Mouse (Mus musculus): ENCODE results near the gene Cc2d2b. TPM values are rescaled to one million over a fixed set of nuclear protein-coding genes. Genes with fewer than 3 reads are reported as not detected.

Cc2d2b gene
- not detected for total RNA-seq (2021)
- long read RNA-seq, experiment 1 = 0 reads
- long read RNA-seq, experiment 2 = 0 reads

- DNase-seq = no peak
These were observed at the start of gene Cc2d2b for GRCm38 (mm10) chr19:40748559-40748958. Gene Cc2d2b (plus strand): TSS chr19:40748753.

DNA sequence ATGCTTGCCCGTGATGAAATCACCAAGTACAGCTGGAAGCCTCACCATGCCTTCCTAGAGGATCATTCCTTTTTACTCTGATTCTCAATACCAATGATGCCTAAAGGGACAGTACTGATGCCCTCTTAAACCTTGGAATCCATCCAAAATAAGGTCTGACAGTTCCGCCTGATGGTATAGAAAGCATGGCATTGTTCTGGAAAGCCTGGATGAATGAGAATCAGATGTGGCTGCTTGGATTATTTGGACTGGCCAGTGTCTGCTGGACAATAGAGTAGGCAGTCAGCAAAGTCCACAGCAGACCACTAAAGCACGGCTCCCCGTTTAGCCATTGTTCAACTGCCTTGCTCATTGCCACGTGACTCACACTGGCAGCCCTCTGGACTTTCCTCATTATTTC is 48.7 kb upstream of the Cc2d2b start:
- DNase-seq = no peak

GRCm38 (mm10) chr19:40702406-40702805 is 46.1 kb upstream of the Cc2d2b start:
- peak; percentile 33 to 37 for DNase-seq

- DNase-seq = no peak
These were observed 35.5 kb upstream of the Cc2d2b start for GRCm38 (mm10) chr19:40712889-40713628.

DNA sequence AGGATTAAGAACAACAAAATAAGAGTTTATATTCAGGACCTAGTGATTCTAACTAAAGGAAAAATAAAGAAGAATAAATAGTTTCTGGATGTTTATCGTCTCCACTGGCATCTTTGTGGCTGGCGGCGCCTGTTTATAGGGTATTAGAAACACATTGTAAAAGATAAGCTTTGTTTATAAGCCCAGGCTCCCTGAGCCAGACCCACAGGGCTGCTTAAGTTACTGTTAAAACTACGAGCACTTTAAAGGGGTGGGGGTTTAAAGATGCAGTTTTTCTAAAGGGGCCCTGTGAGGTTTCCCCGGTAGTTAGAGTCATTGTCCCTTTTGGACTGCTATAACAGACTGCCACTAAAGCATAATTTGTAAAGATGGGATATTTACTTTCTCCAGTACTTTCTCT is 33.9 kb upstream of the Cc2d2b start:
- DNase-seq = no peak

DNA sequence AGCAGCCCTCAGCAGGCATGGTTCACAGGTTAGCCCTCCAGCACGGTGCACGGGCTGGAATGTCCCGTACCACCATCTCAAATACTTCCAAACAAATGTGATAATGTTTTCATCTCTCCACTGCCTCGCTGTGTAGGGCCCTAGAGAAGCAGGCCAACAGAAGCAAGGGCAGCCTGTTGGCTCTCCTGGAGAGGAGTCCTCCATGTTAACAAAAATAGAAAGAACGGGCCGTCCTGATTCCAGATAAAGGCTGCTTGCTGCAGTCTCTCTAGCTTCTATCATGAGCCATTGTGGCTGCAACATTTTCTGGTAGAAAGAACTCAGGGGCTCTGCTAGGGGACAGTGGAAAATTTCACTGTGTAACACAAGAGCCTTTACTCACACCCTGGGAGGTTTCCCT is 31.6 kb upstream of the Cc2d2b start:
- peak; percentile 39 to 74 for DNase-seq

GRCm38 (mm10) chr19:40719439-40720105 is 29.0 kb upstream of the Cc2d2b start:
- no peak for DNase-seq

GRCm38 (mm10) chr19:40720381-40720780 is 28.2 kb upstream of the Cc2d2b start:
- DNase-seq = no peak

DNA sequence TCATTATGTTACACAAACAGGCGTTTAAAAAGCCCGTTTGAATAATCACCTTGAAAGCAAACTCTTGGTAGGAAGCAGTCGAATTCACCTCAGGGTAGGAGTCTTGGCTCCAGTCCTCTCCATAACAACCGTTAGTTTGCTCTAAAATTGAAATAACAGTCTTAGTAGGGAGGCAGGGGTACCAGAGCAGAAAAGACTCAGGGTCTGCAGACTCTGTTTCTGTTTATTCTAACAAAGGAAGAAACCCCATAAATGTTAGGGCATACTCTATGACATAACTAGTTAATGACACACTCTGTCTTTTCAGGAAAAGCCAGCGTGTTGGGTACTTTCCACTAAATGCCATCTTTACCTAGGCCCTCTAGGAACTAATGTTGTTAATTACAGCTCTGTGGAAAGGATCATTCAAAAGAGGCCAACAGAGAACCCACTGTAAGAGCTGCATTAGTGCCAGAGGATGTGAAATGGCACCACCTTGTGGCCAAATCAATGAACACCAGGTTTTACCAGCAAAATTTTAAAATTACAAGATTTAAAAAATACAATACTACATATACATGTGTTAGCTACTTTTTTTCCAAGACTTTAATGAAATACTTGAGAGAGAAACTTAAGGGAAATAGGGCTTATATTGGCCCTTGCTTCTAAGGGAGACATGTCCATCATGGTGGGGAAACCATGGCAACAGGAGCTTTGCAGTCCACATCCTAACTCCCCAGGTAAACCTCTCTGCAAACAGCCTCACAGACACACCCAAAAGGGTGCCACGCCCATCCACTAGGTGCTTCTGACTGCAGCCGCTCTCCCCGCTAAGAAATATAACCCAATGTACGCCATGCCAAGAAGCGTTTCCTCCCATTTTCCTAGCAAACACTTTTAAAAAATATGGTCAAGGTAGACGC is 26.2 kb upstream of the Cc2d2b start:
- peak; percentile 58 to 80 for DNase-seq

- no peak for DNase-seq
These were observed 25.0 kb upstream of the Cc2d2b start for GRCm38 (mm10) chr19:40723516-40723915.

- DNase-seq = peak; percentile 50 to 79
These were observed 22.4 kb upstream of the Cc2d2b start for GRCm38 (mm10) chr19:40726148-40726547.

DNA sequence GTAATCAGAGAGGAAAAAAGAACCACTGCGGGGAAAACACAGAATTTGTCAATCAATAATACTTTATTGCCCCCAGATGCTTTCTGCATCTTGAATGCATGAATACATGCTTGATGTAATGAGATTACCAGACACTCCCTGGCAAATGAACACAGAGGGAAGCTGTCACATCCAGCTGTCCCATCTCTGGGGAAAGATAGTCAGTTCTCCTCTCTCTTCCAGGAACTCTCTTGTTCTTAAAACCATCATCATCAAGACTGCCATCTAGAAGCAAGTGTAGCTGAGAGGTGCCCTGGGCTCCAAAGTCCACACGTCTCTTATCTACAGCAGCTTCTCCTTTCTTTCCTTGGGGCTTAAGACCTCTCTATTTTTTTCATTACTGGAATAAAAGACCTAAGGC is 21.9 kb upstream of the Cc2d2b start:
- DNase-seq = peak in 1 of 2 experiments; percentile 34

GRCm38 (mm10) chr19:40728213-40728612 is 20.3 kb upstream of the Cc2d2b start:
- DNase-seq = no peak

DNA sequence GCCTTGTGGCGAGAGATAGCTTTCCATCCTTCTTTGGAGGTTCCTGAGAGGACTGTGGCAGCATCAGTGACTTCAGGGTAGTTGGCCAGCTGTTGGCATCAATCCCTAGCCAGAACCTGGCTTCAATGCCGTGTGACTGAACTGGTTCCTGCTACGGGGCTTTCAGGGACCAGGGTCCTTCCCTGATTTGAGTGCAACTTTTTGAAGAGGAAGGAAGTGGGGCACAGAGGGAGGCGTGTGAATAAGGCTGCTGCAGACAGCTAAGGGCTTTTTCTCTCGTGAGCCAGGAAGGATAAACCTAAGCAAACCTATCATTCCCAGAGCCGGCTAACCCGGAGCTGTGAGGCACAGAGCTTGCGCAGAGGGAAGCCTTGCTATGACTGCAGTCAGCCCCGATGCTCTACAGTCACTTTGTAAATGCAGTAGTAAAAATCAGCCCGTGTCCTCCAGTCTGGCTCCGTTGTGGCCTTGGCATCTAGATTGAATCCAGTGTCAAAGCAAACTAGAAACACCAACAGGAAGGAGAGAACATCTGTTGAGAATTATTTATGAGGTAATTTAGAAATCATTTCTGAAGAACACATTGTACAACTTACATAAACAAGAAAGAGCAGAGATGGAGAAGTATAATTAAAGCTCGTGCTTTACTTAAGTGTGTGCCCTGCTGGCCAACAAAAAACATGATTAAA is 19.7 kb upstream of the Cc2d2b start:
- peak in 1 of 2 experiments; percentile 53 for DNase-seq

- no peak for DNase-seq
These were observed 15.1 kb upstream of the Cc2d2b start for GRCm38 (mm10) chr19:40733409-40733808.

- no peak for DNase-seq
These were observed 14.7 kb upstream of the Cc2d2b start for GRCm38 (mm10) chr19:40733849-40734248.

DNA sequence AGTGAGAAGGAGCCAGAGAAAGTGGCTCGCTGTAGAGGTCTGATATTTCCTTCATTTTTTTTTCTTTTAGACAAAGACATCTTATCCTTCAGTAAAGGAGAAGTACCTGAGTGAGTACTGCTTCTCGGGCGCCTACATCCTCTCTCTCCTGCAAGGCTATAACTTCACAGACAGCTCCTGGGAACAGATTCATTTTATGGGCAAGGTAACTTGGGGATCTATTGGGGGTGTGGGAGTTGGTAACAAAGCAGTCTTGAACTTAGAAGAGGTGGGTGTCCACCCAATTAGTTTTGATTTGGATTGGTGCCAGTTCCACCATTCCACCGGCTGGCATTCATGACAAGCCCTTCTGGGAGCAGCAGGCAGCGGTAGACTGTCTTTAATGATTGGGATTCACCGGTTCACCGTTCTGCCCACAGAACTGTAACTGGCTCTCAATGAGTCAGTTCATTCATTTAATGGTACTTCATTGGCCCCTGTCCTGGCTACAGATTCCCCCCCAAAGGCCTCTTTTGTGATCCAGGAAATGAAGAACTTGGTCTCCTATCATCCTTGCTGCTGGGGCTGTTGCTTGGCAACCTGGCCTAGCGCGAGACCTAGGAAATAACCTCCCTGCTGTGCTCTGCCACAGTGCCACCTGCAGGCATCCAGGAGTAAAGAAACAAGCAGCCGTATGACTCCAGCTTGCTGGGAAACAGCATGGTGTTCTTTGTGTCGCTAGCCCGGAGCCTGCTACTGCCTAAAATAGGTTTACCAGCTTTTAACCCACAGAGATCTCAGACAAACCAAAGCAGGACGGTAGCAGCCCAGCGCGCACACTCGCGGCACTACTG is 11.7 kb upstream of the Cc2d2b start:
- DNase-seq = peak; percentile 72 to 74

GRCm38 (mm10) chr19:40737613-40738012 is 10.9 kb upstream of the Cc2d2b start:
- DNase-seq = no peak

DNA sequence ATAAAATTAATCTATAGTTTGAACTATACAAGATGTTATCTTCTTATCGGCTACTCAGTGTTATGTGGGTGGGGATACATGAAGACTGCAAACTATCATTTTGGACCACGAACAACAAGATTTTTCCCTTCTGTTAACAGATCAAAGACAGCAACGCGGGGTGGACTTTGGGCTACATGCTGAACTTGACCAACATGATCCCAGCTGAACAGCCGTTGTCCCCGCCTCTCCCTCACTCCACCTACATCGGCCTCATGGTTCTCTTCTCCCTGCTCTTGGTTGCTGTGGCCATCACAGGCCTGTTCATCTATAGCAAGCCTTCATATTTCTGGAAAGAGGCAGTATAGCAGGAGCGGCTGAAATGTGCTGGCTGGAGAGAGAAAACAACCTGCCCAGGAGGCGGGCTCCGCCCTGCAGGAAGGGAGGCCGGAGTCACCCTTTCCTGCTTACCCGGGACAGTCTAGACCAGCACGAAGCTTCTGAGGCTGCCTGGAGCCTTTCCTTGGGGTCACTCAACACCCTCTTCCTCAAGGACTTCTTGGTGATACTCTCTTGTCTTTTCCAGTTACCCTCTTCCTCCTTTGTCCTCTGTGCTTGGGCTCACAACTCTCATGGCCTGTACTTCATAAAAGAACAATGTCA is 9.7 kb upstream of the Cc2d2b start:
- DNase-seq = no peak

- no peak for DNase-seq
These were observed 1.9 kb upstream of the Cc2d2b start for GRCm38 (mm10) chr19:40746603-40747002.

DNA sequence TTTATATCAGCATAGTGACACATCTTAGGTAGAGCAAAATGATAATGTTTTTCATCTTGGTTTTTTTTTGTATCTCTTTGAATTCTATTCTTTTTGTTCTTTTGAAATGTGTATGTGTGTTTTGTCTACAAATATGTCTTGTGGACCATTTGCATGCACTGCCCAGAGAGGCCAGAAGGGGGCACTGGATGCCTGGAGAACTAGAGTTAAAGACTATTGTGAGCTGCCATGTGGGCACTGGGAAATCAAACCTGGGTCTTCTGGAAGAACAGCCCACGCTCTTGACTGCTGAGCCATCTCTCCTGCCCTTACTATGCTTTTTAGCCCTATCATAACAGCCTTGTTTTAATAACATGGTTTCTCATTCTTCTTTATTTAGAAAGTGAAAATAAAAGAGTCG is 5.8 kb downstream of the Cc2d2b start:
- DNase-seq = peak in 1 of 2 experiments; percentile 57
